Mouse (Mus musculus) small intestine, adult 2 months (tissue): Measurements from ENCODE around the gene Hspb9.

Source experiments
- CTCF ChIP-seq: fragments of 200-500 bp; IDR thresholded peaks from 2 replicates; pipeline ENCODE4 v1.5.1; 2012; ENCODE audit warnings: low read depth, mild to moderate bottlenecking, control low read depth, inconsistent platforms, low read length, moderate library complexity, mixed read lengths; ENCODE audit not compliant: insufficient replicate concordance, insufficient read length; ENCODE audit errors: extremely low read depth
- POLR2A ChIP-seq: fragments of 200-500 bp; IDR thresholded peaks from 2 replicates; pipeline ENCODE4 v1.6.1; 2012; ENCODE audit warnings: low read depth, mild to moderate bottlenecking, control low read depth, inconsistent platforms, low read length, moderate library complexity

- TF ChIP-seq CTCF (no peak), POLR2A (no peak)
Observed at GRCm38 (mm10) chr11:100756476-100756875, 42.8 kb downstream of the Hspb9 start.
